Mouse (Mus musculus) kidney, adult 18-20 months (tissue): ENCODE data around the gene Sst.

ENCODE experiments used
- DNase-seq: peaks from one replicate; pipeline ENCODE4 v3.0.0; 2021

Sst gene

DNA sequence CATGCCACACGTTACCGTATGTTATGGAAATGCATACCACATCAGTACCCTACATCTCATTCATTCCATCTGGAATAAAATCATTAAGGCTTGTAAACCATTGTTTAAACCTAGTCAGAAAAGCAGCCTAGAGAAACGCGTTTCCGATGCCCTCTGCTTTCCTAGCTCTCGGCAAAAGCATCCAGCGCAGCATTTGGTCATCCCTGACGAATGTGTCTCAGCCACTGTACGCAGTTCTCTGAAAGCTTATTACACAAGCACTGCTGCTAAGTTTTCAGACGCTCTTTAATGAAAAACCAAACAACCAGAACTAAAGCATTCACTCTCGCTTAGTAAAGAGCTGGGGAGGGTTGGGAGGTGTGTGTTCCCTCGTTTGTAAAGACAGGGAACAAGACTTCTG is 5.7 kb downstream of the Sst start:
- no peak for DNase-seq

DNA sequence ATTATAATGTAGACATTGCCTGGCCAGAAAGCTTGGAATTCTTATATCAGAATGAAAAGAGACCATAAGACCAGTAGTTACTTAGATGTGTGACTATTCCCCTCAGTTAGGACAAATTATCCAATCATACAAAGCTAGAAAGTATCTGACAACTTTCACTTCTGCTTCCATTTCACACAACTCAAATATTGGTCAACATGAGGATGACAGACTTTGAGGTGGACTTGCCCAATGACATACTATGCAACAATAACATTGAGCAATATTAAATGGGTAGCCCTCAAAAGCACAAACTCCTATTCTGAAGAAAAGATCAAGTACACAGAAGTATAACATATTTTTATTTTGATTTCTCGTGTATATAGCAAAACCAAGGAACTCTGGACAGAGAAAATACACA is 35.5 kb downstream of the Sst start:
- DNase-seq = no peak

DNA sequence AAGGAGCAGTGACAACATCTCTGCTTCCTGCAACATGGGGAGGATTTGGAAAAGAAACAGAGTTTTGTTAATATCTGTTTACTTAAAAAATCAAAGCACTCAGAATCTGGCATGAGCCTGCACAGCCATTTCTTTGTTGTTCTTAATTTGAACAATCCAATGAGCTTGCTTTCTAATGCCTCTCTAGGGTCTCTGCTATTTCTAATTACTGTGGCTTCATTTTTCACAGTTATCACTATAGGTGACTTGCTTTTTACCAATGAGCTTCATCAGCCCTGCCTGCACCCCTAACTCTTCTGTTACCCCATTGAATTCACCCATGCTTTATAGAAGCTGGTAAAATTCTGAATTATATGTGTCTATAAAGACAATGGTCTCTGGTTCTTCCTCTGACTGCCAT is 41.0 kb downstream of the Sst start:
- DNase-seq = no peak

DNA sequence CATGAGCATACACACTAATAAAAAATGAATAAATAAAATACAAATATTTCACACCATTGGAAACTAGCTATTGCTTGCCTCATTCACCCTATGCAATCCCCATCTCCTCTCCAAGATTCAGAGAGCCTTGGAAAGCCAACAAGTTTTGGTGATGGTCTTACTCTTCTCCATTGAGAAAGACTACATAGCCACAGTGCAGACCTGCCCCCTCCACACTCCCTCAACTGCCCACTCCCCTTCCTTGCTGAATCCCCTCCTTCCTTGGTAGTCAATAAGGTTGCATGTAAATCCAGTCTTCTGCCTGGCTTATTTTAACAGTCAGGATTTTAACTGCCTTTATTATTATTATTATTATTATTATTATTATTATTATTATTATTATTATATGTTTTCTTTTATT is 41.6 kb downstream of the Sst start:
- DNase-seq = no peak

DNA sequence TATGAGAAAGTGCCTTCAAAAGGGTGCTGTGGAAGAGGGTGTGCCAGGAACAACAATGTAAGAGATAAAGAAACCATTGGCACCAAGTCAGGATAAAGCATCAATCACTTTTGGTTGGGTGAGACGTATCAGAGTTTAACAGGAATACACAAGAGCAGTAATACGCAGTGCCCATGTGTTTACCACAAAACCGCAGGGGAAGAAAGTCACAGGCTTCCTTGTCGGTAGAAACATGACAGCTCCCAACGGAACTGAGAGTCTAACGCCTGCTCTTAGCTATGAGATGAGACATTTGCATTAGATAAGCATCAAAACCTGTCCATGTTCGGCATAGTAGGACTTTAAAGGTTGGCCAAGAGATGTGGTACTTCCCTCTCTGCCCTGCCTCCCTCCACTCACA is 46.1 kb downstream of the Sst start:
- DNase-seq = no peak

DNA sequence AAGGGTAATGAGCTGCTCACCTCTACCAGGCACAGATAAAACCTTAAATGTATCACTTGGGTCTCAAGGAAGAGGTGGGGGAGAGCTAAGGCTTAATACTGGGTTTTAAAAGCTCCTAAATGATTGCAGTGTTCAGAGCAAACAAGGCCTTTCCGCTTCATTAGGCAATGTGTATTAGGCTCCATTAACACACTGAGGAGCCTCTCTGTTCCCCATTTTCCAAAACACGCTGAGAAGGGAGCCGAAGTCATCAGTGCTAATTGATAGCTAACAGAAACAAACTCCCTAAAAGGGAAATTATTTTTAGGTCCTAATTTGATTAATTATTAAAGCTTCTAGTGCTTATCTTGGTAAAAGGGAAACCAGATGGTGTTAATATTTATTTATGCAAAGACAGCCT is 48.1 kb downstream of the Sst start:
- no peak for DNase-seq
